Mouse (Mus musculus) thymus, adult 18-20 months (tissue): ENCODE results near the gene Wap.
"Not testable (repeated sequence)": the region's sequence is repeated elsewhere in the genome, so short reads cannot be mapped to it uniquely, and the experiment has no call there.

Source experiments
- DNase-seq, 2 experiments: peaks; one replicate each; pipeline ENCODE4 v3.0.0; 2022; ENCODE audit warnings: mixed read lengths in 2 of 2

Gene Wap

DNA sequence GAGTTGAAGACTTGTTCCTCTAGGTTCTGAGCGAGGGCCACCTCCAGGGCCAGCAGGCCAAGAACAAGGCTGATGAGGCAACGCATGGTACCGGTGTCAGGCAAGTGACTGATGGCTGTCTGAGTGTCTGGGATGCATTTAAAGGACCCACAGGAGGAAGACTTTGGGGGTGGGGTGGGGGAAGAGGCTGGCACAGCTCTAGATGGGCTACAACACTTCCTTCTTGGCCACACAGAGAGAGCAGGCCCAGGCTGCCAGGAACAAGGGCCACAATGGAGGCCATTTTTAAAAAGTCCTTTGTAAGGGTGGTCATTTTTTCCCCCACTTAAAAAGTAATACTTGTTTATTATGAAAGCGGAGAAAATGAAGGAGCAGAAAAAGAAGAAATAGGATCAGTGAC is at the start of gene Wap:
Gene Wap, minus strand, starts transcription at position 101 of the 400 bp plus-strand sequence.
- no peak for DNase-seq

DNA sequence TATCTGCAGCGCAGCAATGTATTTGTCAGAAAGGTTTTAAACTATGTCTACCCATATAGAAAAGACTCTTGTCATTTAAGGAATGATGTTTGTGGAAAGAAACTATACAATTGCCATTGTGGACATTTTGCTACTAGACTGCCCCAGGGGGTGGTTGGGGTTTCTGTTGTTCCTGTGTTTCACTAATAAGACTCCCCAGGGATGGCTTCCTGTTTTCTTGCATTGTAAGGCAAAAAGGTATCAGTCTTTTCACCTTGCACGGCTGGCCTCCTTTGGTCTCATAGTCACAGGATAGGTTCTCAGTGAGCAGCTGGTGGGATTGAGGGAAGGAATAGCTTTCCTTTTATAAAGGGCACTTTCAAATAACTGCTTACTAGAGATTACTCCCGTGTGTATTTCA is 46.3 kb upstream of the Wap start:
- DNase-seq = no peak

DNA sequence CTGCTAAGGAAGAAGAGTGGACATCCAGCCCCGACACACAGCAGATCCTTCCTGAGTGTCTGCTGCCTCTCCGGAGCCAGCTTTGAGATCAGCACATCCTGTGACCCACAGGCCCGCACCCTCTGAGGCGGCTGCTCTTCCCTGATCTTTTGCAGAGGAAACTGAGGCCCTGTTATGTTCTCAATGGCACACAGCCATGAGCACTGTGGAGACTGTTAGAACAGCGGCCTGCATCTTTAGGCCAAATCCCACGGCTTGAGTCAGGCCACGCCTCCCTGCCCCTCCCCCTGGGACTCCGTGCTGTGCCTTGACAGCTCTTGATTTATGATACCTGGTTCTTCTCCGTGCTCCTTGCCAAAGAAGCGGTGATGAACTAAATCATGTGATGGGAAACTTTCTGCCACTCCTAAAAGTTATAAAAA is 42.0 kb upstream of the Wap start:
- peak; percentile 30 to 40 for DNase-seq

DNA sequence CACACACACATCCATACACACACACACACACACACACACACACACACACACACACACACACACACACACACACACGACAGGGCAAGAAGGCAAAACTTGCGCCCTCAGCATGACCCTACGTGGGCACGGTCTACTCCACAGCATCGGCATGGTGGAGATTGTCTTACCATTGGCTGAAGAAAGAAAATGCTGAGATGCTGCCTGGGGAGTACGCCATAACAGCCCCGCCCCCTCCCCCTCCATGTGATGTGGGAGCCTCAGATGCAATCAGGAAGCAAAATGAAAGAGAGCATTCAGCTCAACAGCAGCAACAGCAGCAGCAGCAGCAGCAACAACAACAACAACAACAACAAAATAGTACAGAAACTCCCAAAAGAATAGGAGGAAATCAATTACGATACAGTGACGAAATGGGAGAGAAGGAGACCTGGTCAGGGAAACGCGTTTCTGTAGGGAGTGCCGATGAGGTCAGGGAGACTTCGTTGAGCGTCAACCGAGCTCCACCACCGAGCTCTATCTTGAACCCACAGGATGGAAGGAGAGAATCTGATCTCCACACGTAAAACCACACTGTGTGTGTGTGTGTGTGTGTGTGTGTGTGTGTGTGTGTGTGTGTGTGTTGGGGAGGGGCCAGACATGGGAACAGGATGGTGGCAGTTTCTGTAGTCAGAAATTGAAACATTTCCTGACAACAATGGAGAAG is 41.4 kb upstream of the Wap start:
- DNase-seq = peak; percentile 37 to 42

DNA sequence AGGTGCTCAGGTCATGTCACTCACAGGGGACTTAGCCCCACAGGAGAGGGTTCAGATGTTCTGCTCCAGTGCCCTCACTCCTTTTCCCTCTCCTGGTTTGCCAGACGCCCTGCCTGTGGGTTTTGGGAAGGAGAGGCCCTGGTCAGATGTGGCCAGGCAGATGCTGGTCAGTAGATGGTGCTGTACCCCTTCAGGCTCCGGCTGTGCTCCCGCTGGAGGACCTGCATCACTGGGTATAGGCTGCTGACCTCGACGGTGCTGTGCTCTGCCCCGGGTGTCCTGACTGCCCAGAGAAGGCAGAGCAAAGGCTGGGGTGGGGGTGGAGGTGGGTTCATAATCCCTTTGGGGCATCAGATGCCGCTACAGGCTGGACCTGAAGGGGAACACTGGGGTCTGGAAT is 39.1 kb upstream of the Wap start:
- no peak for DNase-seq

DNA sequence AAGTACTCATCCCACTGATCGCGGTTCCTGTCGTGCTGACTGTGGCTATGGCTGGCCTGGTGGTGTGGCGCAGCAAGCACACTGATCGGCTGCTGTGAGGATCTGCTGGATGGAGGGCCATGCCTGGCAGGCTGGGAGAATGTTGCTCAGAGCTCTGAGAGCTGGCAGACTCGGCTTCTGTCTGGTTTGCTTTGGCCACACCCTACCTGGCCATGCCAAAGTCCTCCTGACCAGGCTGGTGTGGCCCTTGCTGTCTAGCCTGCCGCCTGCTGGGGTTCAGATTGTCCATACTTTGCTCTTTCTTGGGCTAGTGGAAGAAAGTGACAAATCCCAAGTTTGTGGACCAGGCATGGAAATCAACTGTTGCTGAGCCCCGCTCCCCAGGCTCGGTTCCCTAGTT is 38.2 kb upstream of the Wap start:
- DNase-seq = no peak

DNA sequence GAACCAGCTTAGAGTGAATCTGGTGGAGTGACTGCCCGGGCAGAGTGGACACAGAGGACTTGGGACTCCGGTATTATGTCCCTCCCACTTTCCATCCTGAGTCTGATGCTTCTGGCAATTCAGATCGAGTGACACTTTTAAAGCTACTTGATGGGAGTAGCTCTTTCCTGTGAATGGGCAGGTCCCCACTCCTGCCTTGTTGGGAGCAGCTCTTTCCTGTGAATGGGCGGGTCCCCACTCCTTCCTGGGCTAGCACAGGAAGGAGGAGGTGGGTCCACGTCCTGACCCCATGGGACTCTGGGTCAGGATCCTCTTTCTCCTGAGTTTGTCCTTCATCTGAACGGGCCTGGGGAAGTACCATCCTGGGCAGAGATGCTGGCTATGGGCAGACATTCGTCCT is 37.0 kb upstream of the Wap start:
- no peak for DNase-seq

DNA sequence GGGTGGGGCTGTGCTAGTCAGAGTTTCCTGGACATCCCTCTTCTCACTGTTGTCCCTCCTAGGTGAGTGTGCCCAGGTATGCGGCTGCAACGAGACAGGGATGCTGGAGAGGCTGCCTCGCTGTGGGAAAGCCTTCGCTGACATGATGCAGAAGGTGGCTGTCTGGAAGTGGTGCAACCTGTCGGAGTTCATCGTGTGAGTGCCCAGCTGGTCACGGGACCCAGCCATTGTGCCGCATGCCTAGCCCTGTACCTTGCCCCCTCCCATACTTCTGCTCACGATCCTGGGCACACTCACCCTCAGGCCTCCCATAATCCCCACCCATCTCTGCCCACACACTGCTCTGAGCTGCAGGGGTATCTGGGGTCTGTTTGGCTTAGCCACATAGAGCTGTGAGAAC is 36.3 kb upstream of the Wap start:
- no peak for DNase-seq

DNA sequence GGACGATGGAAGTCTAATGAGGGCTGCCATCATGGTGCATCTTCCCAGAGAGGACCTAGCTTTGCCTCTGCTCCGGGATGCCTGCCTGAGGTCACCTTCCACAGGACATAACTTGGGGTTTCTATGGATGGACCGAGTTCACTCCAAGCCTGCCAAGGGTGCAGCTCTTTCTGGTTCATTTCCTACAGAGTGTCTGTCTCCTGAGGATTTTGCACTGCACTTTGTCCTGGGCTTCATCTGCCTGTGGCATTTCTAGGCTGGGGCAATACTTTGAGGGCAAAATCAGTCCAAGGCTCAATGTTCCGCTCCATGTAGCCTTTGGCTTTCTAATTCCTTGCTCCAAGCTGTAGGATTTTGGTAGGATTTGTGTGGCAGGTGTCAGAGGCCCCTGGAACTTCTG is 32.4 kb upstream of the Wap start:
- no peak for DNase-seq

DNA sequence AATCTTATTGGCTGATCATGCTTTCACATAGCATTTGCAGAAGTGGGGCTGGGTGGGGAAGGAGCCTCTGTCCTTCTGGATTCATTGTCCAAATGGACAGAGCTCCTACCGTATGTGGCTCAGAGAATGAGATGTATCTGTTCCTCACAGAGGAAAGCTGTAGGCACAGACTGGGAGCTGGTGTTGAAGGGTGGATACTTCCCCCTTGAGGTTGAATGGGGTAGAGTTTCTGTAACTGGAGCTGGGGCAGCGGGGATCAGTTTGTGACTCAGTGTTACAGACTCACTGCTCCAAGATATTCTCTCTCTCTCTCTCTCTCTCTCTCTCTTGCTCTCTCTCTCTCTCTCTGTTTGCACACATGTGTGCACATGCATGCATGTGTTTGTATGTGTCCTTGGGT is 31.6 kb upstream of the Wap start:
- DNase-seq = no peak

DNA sequence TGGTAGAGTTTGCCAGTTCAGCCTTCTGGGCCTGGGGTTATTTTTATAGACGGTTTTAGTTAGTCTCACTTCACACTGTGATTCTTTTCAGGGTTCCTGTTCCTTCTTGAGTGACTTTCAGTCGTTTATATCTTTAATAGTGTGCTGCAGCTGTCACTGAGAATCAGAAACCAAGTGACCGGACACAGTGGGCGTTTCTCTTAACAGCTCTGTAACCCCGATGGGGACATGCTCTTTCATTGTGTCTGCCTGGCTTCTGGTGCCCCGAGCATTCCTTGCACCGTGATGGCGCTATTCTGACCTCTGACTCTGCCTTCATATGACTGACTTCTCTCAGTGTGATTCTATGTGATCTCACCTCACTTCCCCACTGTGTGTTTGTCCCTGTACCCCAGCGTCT is 30.6 kb upstream of the Wap start:
- no peak for DNase-seq

DNA sequence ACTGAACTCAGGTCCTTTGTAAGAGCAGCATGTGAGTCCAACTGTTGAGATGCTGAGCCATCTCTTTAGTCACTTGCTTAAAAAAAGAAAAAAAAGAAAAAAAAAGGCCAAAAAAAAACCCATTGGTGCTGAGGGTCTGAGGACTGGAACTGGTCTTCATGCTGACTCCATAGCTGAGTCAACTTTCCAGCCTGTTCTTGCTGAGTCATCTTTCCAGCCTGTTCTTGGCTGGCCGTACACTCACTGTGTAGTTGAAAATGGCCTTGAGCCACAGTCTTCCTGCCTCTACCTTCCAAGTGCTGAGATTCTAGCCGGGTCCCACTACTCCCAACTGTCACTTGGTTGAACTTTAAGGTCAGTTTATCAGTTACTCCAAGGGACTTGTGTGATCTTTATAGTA is 28.2 kb upstream of the Wap start:
- no peak for DNase-seq

DNA sequence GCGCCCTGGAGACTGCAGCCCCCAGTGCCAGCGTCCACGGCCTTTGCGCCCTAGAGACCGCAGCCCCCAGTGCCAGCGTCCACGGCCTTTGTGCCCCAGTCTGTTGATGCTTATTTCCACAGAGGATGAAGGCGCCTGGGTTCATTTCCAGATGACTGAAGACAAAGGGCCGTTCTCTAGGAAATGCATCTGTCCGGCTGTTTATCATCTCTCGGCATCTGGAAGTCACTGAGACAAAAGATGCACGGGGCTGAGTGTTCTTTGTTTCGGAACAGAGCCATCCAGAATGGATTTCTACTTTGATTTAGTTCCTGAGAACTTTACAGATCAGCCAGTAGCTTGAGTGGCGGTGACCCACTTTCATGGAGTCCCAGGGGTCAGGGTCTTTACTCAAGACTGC is 22.8 kb upstream of the Wap start:
- DNase-seq = no peak

DNA sequence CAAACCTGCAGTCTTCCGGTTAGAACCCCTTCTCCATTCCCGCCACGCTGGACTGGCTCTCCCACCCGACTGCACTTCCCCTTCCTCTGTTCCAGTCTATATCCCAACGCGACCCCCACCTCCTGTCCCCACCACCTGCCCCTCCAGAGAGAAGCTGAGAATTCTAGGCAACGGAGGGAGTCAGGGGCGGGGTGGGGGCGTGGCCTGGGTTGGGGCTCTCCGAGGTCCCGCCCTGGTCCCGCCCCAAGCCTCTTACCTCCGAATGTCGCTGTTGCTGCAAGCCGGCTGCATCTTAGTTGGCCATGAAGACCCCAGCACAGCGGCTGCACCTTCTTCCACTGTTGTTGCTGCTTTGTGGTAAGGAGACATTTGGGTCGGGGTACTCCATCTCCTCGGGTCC is 19.8 kb upstream of the Wap start, which contains the start of gene Ramp3:
Gene Ramp3, plus strand, starts transcription at position 251 of the 400 bp plus-strand sequence.
- DNase-seq = no peak

DNA sequence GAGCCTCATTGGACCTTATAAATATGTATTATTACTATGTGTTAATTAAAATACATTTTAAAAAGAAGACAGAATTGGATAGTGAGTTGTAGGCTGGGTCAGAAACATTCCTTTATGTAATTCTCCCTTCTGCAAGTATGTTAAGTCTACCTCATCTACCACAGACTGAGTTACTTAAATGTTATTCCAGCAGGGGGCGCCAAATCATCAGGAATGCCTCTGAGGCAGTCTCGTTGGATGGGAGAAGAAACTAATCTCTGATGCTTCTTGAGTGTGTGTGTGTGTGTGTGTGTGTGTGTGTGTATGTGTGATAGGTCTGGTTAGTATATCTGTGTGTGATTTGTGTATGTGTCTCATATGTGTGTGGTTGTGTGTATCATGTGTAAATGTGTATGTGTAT is 16.5 kb upstream of the Wap start:
- DNase-seq = peak in 1 of 2 experiments; percentile 54

DNA sequence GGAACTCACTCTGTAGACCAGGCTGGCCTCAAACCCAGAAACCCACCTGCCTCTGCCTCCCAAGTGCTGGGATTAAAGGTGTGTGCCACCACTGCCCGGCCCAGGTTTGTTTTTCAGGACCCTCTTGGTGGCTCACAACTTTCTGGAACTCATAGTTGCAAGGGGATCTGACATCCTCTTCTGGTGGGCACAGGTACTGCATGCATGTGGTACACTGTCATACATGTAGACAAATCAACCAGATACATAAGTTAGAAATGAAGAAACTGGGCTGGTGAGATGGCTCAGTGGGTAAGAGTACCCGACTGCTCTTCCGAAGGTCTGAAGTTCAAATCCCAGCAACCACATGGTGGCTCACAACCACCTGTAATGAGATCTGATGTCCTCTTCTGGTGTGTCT is 14.5 kb upstream of the Wap start:
- not testable (repeated sequence) for DNase-seq

DNA sequence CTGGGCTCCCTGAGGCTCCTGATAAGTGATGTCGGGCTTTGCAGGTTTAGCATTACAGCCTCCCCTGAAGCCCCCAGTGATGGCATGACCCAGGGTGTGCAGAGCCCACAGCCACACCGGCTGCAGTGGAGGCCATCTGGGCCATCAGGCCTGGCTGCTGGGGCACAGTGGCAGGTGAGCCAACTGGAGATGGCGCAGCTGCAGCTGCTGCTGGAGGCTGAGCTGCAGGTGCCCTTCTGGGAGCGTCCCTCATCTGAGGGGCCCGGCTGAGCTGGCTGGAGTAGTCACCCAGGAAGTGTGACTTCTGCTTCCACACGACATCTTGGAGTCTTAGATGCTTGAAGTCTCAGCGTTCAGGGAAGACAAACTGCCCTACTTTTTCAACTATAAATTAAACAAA is 12.1 kb upstream of the Wap start:
- peak; percentile 50 to 54 for DNase-seq

DNA sequence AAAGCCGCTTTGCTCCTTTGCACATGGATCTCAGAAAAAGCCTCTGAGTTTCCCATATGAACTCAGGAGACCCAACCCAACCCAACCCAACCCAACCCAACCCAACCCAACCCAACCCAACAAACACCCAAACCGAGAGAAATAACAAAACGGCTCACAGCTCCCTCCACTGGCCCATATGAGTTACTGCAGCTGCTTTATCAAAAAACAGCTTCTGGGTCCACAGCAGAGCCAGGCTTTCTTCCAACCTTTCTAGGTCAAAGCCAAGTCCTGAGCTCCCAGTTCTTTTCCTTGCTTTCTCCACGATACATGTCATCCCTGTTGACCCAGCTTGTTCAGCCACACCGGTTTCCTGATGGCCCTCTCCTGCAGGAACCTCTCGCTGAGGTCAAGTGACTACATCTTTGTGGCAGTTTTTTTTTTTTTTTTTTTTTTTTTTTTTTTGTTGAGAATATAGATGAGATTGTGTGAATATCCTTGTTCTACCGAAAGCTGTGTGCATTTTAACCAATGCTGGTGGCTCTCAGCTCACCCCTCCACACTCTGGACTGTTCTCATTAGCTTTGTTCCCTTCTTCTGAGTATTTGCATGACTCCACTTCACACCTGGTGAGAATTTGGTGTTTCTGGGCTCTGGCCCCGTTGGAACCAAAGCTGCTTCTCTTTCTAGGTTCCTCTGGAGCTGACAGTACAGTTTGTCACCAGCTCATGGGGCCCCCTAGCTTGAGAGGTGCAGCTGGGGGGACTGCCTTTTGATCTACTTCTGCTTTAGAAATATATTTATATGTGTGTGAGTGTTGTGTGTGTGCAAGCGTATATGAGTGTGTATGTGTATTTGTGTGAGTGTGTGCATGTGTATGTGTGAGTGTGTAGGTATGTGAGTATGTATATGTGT is 9.6 kb upstream of the Wap start:
- no peak for DNase-seq

DNA sequence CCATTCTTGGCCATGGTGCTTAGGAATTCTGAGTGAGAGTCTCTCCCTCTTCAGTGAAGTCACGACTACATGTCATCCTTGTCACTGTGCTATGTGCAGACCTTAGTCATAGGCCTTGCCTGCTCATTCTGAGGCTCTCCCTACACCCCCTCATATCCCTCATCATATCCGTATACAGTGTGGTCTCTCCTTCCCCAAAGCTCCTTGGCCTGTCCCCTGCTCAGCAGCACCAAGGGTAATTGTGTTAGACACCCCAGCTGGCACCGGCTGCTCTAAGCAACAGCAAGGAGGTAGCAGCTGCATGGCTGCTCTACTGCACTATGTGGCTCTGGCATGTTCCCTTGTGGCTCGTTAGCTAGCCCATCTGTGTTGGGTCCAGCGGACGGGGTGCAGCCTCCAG is 6.1 kb upstream of the Wap start:
- DNase-seq = no peak

DNA sequence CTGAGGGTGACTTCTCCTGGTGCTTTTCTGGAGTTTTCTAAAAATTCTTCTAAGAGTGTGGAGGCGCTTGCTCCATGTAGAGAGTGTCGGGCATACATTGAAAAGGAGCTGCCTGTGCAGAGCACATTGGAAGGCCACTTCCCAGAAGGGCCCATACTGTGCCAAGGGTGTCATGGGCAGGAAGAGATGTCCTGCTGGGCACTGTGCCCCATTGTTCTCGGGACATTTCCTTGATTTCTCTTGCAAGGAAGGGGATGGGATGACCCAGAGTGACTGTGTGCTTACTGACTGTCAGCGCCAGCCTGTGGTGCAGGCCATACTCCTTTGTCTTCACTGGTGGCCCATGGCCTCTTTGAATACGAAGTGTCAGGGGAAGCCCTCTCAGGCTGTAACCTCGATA is 635 bp upstream of the Wap start:
- no peak for DNase-seq

DNA sequence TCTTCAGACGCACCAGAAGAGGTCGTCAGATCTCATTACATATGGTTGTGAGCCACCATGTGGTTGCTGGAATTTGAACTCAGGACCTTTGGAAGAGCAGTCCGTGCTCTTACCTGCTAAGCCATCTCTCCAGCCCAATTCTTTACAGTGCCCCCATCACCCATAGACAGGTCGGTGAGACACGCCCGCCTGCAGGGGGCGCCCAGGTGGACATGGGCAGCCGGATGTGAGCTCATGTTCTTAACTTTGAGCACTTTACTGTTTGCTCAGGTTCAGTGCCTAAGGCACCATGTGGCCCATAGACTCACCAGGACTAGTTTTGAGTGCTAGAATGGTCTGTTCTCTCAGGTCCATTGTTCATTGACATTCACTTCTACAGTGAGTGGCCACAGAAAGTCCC is 2.3 kb downstream of the Wap start:
- no peak for DNase-seq

DNA sequence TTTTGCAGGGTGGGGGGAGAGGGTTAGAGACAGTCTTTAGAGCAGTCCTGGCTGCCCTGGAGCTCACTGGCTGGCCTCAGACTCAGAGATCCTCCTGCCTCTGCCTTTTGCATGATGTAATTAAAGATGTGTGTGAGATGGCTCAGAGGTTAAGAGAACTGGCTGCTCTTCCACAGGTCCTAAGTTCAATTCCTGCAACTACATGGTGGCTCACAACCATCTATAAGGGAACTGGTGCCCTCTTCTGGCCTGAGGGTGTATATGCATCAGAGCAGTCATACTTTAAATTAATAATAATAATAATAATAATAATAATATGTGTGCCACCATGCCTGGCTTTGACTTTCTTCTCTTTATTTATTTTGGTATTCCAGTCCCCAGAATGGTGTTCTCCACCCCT is 8.8 kb downstream of the Wap start:
- no peak for DNase-seq

DNA sequence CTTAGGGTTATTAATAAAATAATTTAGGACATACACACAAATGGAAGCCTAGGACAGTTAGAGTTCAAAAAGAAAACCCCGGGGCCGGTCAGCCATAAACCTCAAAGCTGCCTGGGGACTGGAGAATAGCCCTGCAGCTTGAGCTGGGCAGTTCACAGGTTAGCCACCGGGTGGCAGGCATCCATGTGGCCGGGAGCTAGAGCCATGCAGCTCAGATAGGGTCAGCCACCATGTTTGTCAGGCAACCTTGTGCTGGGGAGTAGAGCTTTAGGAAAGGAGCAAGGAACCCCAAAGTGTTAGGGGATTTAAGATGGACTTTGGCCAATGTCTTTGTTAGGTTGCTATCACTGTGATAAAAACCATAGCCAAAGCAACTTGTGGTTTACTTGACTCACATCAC is 9.9 kb downstream of the Wap start:
- peak; percentile 24 to 39 for DNase-seq

DNA sequence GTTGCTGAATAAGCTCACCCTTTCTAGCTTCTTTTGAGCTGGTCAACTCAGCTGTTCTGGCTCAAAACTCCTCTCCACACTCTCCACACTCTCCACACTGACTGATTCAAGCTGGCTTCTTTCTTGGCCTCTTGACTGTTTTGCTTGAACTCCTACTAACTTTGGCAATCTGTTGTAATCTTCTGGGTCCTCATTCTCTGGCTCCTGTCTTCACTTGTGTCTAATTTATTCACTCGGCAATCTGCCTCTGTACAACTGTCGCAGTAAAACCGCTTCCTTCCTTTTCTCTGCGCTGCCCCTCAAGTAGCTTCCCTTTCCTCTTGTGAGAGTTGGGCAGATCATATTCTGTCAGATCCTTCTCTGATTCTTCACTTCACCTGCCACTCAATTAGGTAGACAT is 10.7 kb downstream of the Wap start:
- peak in 1 of 2 experiments; percentile 38 for DNase-seq
